Mouse (Mus musculus) midbrain, postnatal 0 days (tissue): ENCODE data around the gene Zdhhc14. TPM values are rescaled to one million over a fixed set of nuclear protein-coding genes. Genes with fewer than 3 reads are reported as not detected.

Source experiments
- ATAC-seq: fragments of 200-750 bp; cut with Nextera tagmentation; 2 replicates; pipeline ENCODE4 v1.8.0; 2017; ENCODE audit warnings: moderate number of reproducible peaks, mild to moderate bottlenecking, moderate TSS enrichment, moderate library complexity; ENCODE audit not compliant: low FRiP score
- DNase-seq: peaks from one replicate; pipeline ENCODE4 v3.0.0-alpha.2; 2015; ENCODE audit warnings: low spot score
- H3K27ac ChIP-seq: fragments of 300-500 bp; sonication (generic); 2 replicates; pipeline ENCODE4 v1.5.1; 2014; ENCODE audit warnings: low read depth, mild to moderate bottlenecking, low read length, mixed read lengths
- H3K27me3 ChIP-seq: fragments of 300-500 bp; sonication (generic); 2 replicates; pipeline ENCODE4 v1.6.1; 2014; ENCODE audit warnings: low read length, control low read depth, mixed read lengths; ENCODE audit not compliant: insufficient read depth
- H3K36me3 ChIP-seq: fragments of 300-500 bp; sonication (generic); 2 replicates; pipeline ENCODE4 v1.6.1; 2014; ENCODE audit warnings: low read length, control low read depth, mixed read lengths; ENCODE audit not compliant: insufficient read depth
- H3K4me1 ChIP-seq: fragments of 300-500 bp; sonication (generic); 2 replicates; pipeline ENCODE4 v1.6.1; 2014; ENCODE audit warnings: mild to moderate bottlenecking, control low read depth, antibody characterized with exemption, low read length, mixed read lengths; ENCODE audit not compliant: insufficient read depth
- H3K4me2 ChIP-seq: fragments of 300-500 bp; sonication (generic); 2 replicates; pipeline ENCODE4 v1.6.1; 2014; ENCODE audit warnings: low read depth, mild to moderate bottlenecking, low read length, mixed read lengths; ENCODE audit not compliant: poor library complexity, severe bottlenecking
- H3K4me3 ChIP-seq: fragments of 300-500 bp; sonication (generic); 2 replicates; pipeline ENCODE4 v1.5.1; 2014; ENCODE audit warnings: low read depth, mild to moderate bottlenecking, low read length, moderate library complexity
- H3K9ac ChIP-seq: fragments of 300-500 bp; sonication (generic); replicated peaks from 2 replicates; pipeline ENCODE4 v1.6.1; 2014; ENCODE audit warnings: mild to moderate bottlenecking, low read length, moderate library complexity, mixed read lengths; ENCODE audit not compliant: poor library complexity, severe bottlenecking
- H3K9me3 ChIP-seq: fragments of 300-500 bp; sonication (generic); 2 replicates; pipeline ENCODE4 v1.6.1; 2016; ENCODE audit warnings: low read length, control low read depth
- CTCF ChIP-seq: IDR thresholded peaks from 2 replicates; pipeline ENCODE4 v1.5.1; 2016; ENCODE audit warnings: antibody characterized with exemption, mild to moderate bottlenecking
- WGBS: fragments of 180-500 bp; shearing (Covaris S2); extraction: QIAGEN DNeasy Blood & Tissue Kit; methylation state at CpG from one replicate; pipeline ENCODE4 v1.1.7; 2014; 5-methylcytosine and 5-hydroxymethylcytosine counted together
- polyA plus RNA-seq: library from polyadenylated mRNA; unstranded; fragments of >200 nt; fragmentation: Nextera tagmentation; extraction: Ambion mirVana; gene quantifications from 2 replicates; pipeline ENCODE4 v1.2.1, GENCODE M21; 2015
- total RNA-seq: library from RNA; depleted of rRNA; stranded (reverse); fragments of >200 nt; gene quantifications from 2 replicates; pipeline ENCODE4 v1.2.3, GENCODE M21; 2014

Gene Zdhhc14
- total and polyA plus RNA-seq, 2 experiments from 2014 or later = 9.6 to 18.3 TPM

- DNase-seq = peak; percentile 94
- Histone ChIP-seq H3K9me3 (no peaks in the 10 kb centered on the region), H3K27ac (no peak overlapping the region), H3K4me1 (no peaks in the 10 kb centered on the region), H3K27me3 (no peaks in the 10 kb centered on the region), H3K4me2 (no peak overlapping the region), H3K4me3 (no peak overlapping the region), H3K9ac (no peak overlapping the region), H3K36me3 (no peaks in the 10 kb centered on the region)
- ATAC-seq = 0 out of 2 replicates have a peak, but pooled peaks have one; percentile 49
- TF ChIP-seq CTCF = peak; percentile 100
- WGBS = 2% methylated on average over 5 of the region's 5 CpGs
Observed at GRCm38 (mm10) chr17:5795878-5796277, 303.5 kb downstream of the Zdhhc14 start.

- no peak overlapping the region for H3K4me3 ChIP-seq
- 68% methylated on average over 5 of the region's 5 CpGs for WGBS
- no peak overlapping the region for H3K9ac ChIP-seq
- H3K36me3 ChIP-seq = no peaks in the 10 kb centered on the region
- no peaks in the 10 kb centered on the region for H3K27me3 ChIP-seq
- H3K27ac ChIP-seq = no peak overlapping the region
- ATAC-seq (no peak), DNase-seq (peak; percentile 33)
- no peak for TF ChIP-seq CTCF
- H3K4me1 ChIP-seq = no peaks in the 10 kb centered on the region
- H3K4me2 ChIP-seq = no peak overlapping the region
- no peaks in the 10 kb centered on the region for H3K9me3 ChIP-seq
Observed at GRCm38 (mm10) chr17:5797124-5797760, 304.9 kb downstream of the Zdhhc14 start.

DNA sequence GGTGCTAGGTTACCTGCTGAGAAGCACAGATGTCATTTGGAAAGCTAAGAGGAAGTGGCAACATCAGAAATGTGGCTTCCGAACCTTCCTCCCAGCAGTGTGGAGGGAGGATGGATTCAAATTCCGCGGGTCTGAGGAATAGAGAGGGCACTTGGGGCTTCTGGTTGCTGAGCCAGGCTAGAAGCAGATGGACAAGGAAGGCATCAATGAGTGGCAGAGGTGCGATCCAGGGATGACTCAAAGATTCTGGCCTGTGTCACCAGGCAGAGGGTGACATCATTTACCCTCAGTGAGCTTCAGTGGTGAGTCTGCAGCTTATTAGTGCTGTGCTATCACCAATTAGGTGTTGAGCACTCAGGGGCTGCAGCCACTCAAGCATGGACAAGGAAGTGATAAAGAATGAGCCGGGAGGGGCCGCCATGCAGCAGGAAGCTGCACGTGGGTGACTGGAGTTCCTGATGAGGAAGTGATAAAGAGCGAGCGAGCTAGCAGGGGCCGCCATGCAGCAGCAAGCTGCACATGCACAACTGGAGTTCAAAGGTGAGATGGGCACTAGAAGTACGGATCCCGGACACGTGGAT lies 306.0 kb downstream of the Zdhhc14 start:
- Histone ChIP-seq H3K4me1 (no peaks in the 10 kb centered on the region), H3K9me3 (no peaks in the 10 kb centered on the region), H3K36me3 (no peaks in the 10 kb centered on the region), H3K4me3 (no peak overlapping the region), H3K27me3 (no peaks in the 10 kb centered on the region), H3K27ac (no peak overlapping the region), H3K9ac (no peak overlapping the region), H3K4me2 (no peak overlapping the region)
- 72% methylated on average over 13 of the region's 13 CpGs for WGBS
- DNase-seq (peak; percentile 20), ATAC-seq (no peak)
- no peak for TF ChIP-seq CTCF

DNA sequence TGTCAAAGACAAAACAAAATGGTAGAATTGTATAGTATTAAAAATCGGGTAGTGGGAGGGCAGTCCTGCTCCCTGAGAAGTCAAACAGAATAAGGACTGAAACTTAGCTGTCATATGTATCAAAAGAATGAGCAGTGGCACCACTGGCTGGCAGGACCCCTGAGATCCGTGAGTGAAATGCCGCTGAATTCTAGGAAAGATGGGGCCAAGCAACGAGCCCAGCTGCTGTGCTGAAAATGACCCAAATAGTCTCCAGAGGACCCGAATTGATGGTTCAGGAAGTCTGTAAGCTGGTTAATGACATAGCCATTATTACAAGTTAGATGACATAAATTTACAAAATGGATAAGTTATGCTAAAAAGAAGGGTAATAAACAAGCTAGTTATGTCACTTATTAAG lies 306.5 kb downstream of the Zdhhc14 start:
- H3K4me1 ChIP-seq = no peaks in the 10 kb centered on the region
- H3K27ac ChIP-seq = no peak overlapping the region
- WGBS = 79% methylated on average over 5 of the region's 5 CpGs
- no peak overlapping the region for H3K9ac ChIP-seq
- no peak for ATAC-seq
- no peaks in the 10 kb centered on the region for H3K27me3 ChIP-seq
- no peaks in the 10 kb centered on the region for H3K36me3 ChIP-seq
- H3K9me3 ChIP-seq = no peaks in the 10 kb centered on the region
- H3K4me2 ChIP-seq = no peak overlapping the region
- DNase-seq = no peak
- H3K4me3 ChIP-seq = no peak overlapping the region
- no peak for TF ChIP-seq CTCF

DNA sequence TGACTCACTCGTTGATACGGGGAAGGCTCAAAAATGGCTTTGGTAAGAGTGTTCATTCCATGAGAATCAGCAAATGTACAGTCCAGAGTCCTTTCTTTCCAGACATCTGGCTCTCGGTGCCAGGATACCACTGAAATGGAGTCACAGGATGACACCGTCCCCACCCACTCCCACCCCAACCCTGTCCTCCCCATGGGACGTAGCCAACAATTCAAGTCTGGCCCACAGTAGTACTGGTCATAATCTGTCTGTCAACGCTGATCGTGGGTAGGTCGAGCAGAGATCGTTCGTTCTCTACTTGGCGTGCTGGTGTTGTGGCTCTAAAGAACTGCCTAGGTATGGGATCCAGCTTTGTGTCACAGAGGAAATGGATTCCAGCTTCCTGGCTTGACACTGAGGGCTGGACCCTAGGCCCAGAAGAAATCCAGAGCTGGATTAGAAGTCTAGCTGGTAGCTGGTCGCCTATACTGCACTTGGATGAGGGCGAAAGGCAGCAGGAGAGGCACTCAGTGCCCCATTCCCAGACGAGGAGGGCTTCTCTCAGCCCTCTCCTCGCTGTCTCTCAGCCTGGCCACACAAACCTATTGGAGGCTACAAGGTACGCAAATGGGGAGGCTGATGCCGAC lies 307.2 kb downstream of the Zdhhc14 start:
- ATAC-seq (no peak), DNase-seq (no peak)
- Histone ChIP-seq H3K36me3 (no peaks in the 10 kb centered on the region), H3K4me1 (no peaks in the 10 kb centered on the region), H3K4me2 (no peak overlapping the region), H3K27me3 (no peaks in the 10 kb centered on the region), H3K27ac (no peak overlapping the region), H3K9ac (no peak overlapping the region), H3K4me3 (no peak overlapping the region), H3K9me3 (no peaks in the 10 kb centered on the region)
- WGBS = 89% methylated on average over 17 of the region's 17 CpGs
- no peak for TF ChIP-seq CTCF

GRCm38 (mm10) chr17:5800254-5800653 lies 307.9 kb downstream of the Zdhhc14 start:
- Histone ChIP-seq H3K27me3 (no peaks in the 10 kb centered on the region), H3K4me2 (no peak overlapping the region), H3K4me3 (no peak overlapping the region), H3K9me3 (no peaks in the 10 kb centered on the region), H3K36me3 (no peaks in the 10 kb centered on the region), H3K27ac (no peak overlapping the region), H3K9ac (no peak overlapping the region), H3K4me1 (no peaks in the 10 kb centered on the region)
- no peak for TF ChIP-seq CTCF
- ATAC-seq (no peak), DNase-seq (no peak)
- 80% methylated on average over 2 of the region's 2 CpGs for WGBS
